Comparison of ENCODE assay signal across 8 mouse cellular contexts in genomic region chr2:165866951-165867387, GRCm38 (mm10). TPM values are rescaled to one million over a fixed set of nuclear protein-coding genes. Genes with fewer than 3 reads are reported as not detected.
DNase-seq lines count a peak whose midpoint lies in the region; ATAC-seq and TF ChIP-seq lines count a peak whose summit lies in the region.

No protein-coding gene starts in this region.

- H3K9ac ChIP-seq in forebrain, postnatal 0 days, result peak overlapping the region; percentile 14

- DNase-seq in cerebellum, adult 11 months, result peak; percentile 42
- DNase-seq in cerebellum, postnatal 4 days (ENCODE audit: low spot score in 2 of 2), result no peak
- DNase-seq in brain, adult 2 months (ENCODE audit: low read depth, low spot score), result peak; percentile 80
- DNase-seq in forebrain, postnatal 0 days, result peak; percentile 58
- DNase-seq in kidney, postnatal 10 days, result peak; percentile 60
- no peak for DNase-seq in layer of hippocampus, adult 9-11 months
- no peak for DNase-seq in spleen, adult 18-20 months

- peak overlapping the region; percentile 86 for H3K27ac ChIP-seq in forebrain, postnatal 0 days (ENCODE audit: low read depth, low read length)
- H3K27ac ChIP-seq in olfactory bulb, adult 2 months (ENCODE audit: insufficient read depth, low read depth, low read length), result peak overlapping the region; percentile 91

- H3K36me3 ChIP-seq in forebrain, postnatal 0 days (ENCODE audit: insufficient read depth), result peaks cover 16% of the 10 kb centered on the region

- TF ChIP-seq CTCF in forebrain, postnatal 0 days (IDR thresholded peaks at IDR 0.05; ENCODE audit: low read depth), result no peak
- no peak for TF ChIP-seq CTCF in olfactory bulb, adult 2 months (IDR thresholded peaks at IDR 0.05; ENCODE audit: insufficient read depth, low read depth, low read length)

- TF ChIP-seq POLR2A in olfactory bulb, adult 2 months (IDR thresholded peaks at IDR 0.05; ENCODE audit: insufficient read depth, low read depth, low read length), result no peak

- peak; percentile 58 for ATAC-seq in forebrain, postnatal 0 days

- no peaks in the 10 kb centered on the region for H3K27me3 ChIP-seq in forebrain, postnatal 0 days (ENCODE audit: insufficient read depth, low read length)

- H3K9me3 ChIP-seq in forebrain, postnatal 0 days (ENCODE audit: low read length), result no peaks in the 10 kb centered on the region

- H3K4me2 ChIP-seq in forebrain, postnatal 0 days (ENCODE audit: low read depth), result no peak overlapping the region

- no peak overlapping the region for H3K4me3 ChIP-seq in forebrain, postnatal 0 days (ENCODE audit: low read depth, low read length)
- no peak overlapping the region for H3K4me3 ChIP-seq in olfactory bulb, adult 2 months (ENCODE audit: insufficient read depth, low read depth, low read length)

- H3K4me1 ChIP-seq in forebrain, postnatal 0 days (ENCODE audit: insufficient read depth), result peaks cover 23% of the 10 kb centered on the region
- peaks cover 54% of the 10 kb centered on the region for H3K4me1 ChIP-seq in olfactory bulb, adult 2 months (ENCODE audit: control insufficient read depth, insufficient read depth, low read length)

- 11% methylated on average over 12 of the region's 12 CpGs for WGBS in forebrain, postnatal 0 days
- 11% methylated on average over 12 of the region's 12 CpGs for WGBS in olfactory bulb, adult 2 months

RNA-seq across cellular contexts. Expression of gene Zmynd8, which starts 31.8 kb away (rescaled TPM):
- total RNA-seq in forebrain, postnatal 0 days (2014; rRNA removed), result 51.4 and 63.5 TPM in 2 replicates
- 37.7 and 45.7 TPM in 2 replicates for polyA plus RNA-seq in forebrain, postnatal 0 days (2015; fragmentation: Nextera tagmentation; extraction: Ambion mirVana)
- 440 TPM in 1 of 2 replicates, not detected in the other for polyA plus RNA-seq in olfactory bulb, adult 2 months (2012; ENCODE audit: insufficient read depth, insufficient read length, low replicate concordance, missing spikeins)

Comparison
In these comparisons a context has a peak if more than half of its experiments do, and no peak if none do; other contexts are left out.
1. DNase-seq: peak in cerebellum, adult 11 months (single experiment), brain, adult 2 months (single experiment), forebrain, postnatal 0 days (single experiment) and kidney, postnatal 10 days (single experiment); none in cerebellum, postnatal 4 days (0 of 2), layer of hippocampus, adult 9-11 months (single experiment) and spleen, adult 18-20 months (0 of 2).